Mouse (Mus musculus) urinary bladder, postnatal 10 days (tissue): ENCODE data around the gene Slc25a14.

Experiments
- DNase-seq: peaks from one replicate; pipeline ENCODE4 v3.0.0; 2022; ENCODE audit warnings: low spot score

Gene Slc25a14

DNA sequence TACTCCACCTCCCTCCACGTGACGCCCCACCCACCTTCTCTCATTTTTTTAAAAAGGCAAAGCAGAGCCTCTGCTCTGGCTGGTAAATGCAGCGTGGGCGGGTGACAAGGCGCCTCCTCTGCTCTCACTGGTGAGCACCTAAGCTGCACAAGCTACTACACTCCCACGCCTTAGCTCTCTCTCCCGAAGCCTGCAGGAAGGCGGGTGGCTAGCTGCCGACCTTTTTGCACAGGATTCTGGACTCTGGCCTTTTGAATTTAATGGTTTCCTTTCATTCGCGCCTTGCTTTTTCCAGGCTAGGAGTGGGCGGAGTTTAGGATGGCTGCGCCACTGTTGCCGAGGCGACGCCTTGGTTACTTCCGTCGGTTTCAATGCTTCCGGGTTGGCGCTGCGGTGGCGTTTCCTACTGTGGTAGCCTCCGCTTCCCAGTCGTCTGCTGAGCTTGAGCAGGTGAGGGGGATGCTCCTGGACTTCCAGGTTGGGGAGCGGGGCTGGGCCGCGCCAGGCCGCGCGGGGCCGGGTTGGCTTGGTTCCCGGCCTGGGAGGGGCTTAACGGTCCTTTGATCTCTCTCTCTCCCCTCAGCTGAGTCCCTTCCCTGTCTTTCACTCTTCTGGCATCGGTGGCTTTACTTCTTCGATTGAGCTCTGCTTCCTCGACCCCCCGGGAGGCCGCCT is at the start of gene Slc25a14:
Gene Slc25a14 (plus strand): TSS at position 35 of the 675 bp plus-strand sequence.
- peak; percentile 11 for DNase-seq

- DNase-seq = no peak
Measured at GRCm38 (mm10) chrX:48583332-48583731, 39.9 kb upstream of the Slc25a14 start.

DNA sequence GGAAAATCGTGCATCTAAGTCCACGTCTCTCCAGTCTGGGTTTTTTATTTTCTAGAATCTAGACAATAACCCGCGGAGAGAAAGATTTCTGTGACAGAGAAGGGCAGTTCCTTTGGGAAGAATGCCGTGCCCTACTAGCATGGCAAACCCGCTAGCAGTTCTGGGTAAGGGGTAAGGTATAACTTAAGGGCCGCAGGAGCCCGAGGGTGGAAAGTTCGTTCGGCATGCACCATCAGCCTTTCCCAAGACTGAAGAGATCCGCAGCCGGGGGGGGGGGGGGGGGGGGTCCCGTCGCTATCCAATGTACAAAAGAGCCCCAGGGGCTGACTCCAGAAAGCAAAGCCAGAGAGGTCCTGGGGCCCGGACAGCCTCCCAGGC is 29.5 kb upstream of the Slc25a14 start:
- no peak for DNase-seq

- DNase-seq = peak; percentile 13
Measured at GRCm38 (mm10) chrX:48594099-48594760, 29.0 kb upstream of the Slc25a14 start, which contains the start of gene Zfp280c. Gene Zfp280c, minus strand, starts transcription at chrX:48594504.

DNA sequence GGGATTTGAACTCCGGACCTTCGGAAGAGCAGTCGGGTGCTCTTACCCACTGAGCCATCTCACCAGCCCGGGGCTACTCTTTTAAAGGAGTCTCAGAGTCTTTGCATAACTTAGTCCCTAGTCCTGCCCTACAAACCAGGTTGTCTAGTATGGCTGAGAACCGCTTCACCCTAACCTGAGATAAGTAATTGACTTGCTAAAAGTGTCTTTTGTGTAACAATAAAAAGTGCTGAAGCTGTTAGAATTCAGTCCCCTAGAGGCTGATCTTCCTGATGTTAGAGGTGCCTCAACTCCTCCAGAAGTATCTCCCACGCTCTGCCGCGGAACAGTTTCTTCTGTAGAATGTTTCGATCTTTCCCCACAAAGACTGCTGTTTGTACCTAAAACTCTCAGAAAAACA is 27.2 kb upstream of the Slc25a14 start:
- DNase-seq = no peak

DNA sequence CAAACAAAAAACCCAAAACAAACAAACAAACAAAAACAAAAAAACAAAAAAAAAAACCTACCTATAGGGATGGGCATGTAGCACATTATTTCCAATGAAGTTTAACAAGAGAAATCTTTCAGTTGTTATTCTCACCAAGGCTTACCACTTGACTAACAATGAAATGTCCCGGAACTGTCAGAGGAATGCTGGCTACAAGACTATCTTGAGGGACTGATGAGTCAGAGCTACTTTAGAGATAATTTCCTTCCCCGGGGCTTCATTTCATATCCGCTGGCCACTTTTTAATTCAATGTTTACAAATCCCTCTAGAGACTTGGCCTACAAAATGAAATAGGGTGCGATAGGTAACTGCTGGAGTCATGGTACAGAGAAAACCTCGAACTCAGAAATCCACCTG is 26.3 kb upstream of the Slc25a14 start:
- DNase-seq = no peak

GRCm38 (mm10) chrX:48604872-48605271 is 18.3 kb upstream of the Slc25a14 start:
- DNase-seq = no peak

DNA sequence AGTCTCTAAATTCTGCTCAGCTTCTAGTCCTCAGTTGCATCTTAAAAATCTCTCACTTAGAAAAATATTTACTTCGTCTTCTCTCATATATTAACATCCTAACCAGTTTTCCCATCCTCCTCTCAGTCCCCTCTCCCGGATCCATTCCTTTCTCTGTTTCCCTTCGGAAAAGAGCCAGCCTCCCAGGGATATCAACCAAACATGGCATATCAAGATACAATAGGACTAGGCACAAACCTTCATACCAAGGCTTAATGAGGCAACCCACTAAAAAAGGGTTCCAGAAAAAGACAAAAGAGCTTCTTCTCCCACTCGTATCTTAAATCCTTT is 199 bp upstream of the Slc25a14 start:
- DNase-seq = no peak

DNA sequence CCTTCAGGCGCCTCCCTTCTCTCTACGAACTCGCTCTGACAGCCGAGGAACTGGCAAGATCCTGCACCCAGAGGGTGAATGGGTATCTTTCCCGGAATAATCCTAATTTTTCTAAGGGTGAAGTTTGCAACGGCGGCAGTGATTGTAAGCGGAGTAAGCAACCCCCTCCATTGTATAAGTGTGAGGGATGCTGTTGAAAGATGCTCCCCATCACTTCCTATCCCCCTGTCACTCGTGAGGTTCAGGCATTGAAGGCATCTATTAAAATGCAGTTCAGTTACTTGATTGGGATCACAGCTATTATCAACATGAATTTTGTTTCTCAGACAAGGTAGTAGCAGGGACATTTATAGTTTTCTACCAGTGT is 824 bp downstream of the Slc25a14 start:
- no peak for DNase-seq

DNA sequence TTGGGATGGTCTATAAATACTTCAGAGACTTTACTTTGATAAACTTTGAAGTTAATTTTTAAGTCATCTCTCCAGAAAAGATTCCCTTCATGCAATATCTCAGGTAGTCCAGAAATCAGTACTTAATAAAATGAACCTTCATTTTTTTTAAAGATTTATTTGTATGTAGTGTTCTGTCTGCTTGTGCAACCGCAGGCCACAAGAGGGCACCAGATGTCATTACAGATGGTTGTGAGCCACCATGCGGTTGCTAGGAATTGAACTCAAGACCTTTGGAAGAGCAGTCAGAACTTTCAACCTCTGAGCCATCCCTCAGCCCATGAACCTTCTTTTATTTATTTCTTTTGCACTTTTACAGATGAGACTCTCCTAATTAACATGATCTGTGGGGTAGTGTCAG is 13.8 kb downstream of the Slc25a14 start:
- DNase-seq = no peak

GRCm38 (mm10) chrX:48644122-48644521 is 20.9 kb downstream of the Slc25a14 start:
- no peak for DNase-seq

DNA sequence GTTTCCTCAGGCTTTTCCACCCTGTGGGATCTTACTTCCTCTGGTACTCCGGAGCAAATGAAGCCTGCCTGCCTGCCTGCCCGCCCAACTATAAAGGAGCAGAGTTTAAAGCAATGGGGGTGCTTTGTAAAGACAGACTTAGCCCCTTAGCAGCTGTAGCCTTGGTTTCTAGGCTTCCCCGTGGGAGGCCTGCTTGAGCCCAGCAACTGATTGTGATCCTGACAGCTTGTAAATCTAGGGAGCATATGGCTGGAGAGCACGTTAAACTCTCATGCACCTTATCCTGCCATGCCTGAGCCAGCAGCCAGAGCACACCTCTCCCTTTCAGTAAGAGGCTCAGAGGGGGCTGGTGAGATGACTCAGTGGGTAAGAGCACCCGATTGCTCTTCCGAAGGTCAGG is 43.6 kb downstream of the Slc25a14 start:
- no peak for DNase-seq

DNA sequence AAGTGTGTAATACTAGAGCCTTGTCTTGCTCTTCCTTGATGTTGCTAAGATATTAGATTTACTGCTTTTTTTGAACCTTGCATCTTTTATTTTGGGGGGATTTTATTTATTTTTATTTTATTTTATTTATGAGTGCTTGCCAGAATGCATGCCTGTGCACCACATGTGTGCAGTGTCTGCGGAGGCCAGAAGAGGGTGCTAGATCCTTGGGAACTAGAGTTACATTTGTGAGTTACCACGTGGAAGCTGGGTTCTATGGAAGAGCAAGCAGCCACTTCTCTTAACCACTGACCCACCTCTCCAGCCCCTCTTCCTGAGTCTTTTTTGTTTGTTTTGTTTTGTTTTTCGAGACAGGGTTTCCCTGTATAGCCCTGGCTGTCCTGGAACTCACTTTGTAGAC is 46.4 kb downstream of the Slc25a14 start:
- no peak for DNase-seq

DNA sequence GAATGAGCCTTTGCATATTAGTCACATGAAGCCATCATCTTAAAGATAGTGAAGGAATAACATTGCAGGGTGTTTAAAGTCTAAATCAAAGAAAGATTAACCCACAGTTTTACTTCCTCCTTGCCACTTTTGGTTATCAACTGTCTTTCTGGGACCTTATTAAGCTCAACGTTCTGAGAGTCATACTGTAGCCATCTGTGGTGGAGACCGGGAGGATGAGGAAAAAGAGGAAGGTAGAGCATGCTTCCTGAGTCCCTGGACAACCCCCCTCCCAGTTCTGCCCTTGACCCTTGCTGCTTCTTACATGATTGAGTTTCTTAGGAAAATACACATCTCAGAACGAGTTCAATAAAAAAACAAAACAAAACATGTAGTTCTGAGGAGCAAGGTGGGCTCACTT is 48.5 kb downstream of the Slc25a14 start:
- no peak for DNase-seq

GRCm38 (mm10) chrX:48674171-48674570 is 51.0 kb downstream of the Slc25a14 start, which contains the start of gene Gpr119:
Gene Gpr119, minus strand, starts transcription at chrX:48674478.
- no peak for DNase-seq

- DNase-seq = no peak
Measured at GRCm38 (mm10) chrX:48683451-48683850, 60.2 kb downstream of the Slc25a14 start.

DNA sequence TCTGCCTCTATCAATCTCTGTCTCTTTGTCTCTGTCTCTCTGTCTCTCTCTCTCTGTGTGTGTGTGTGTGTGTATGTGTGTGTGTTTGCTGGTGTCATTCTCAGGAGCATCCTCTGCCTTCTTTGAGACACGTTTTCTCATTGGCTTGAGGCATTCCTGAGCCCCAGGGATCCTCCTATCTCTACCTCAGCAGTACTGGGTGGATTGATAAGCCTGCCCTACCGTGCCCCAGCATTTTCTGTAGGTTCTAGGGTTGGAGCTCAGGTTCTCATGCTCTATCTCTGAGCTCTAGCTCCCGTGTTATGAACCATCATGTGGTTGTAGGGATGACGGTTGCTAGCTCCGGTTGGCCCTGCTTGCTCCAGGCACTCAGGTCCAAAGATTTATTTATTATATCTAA is 60.6 kb downstream of the Slc25a14 start:
- no peak for DNase-seq

- no peak for DNase-seq
Measured at GRCm38 (mm10) chrX:48694460-48694859, 71.2 kb downstream of the Slc25a14 start.

GRCm38 (mm10) chrX:48694864-48695371 is 71.7 kb downstream of the Slc25a14 start, which contains the start of gene Rbmx2:
Gene Rbmx2, plus strand, starts transcription at chrX:48695004.
- DNase-seq = peak; percentile 35

GRCm38 (mm10) chrX:48709701-48710100 is 86.5 kb downstream of the Slc25a14 start:
- no peak for DNase-seq
